Mouse (Mus musculus): ENCODE results near the gene Mdga1.

GRCm38 (mm10) chr17:29827602-29828001 lies 142.3 kb downstream of the Mdga1 start:
- TF ChIP-seq POLR2A (IDR thresholded peaks at IDR 0.05; ENCODE audit: borderline replicate concordance, low read depth, low read length) = no peak
- TF ChIP-seq CTCF (IDR thresholded peaks at IDR 0.05; ENCODE audit: low read depth, low read length) = no peak
